Mouse (Mus musculus) heart, postnatal 4 days (tissue): Measurements from ENCODE around the gene Olfm2. TPM values are rescaled to one million over a fixed set of nuclear protein-coding genes. Genes with fewer than 3 reads are reported as not detected.
"Not testable (repeated sequence)": the region's sequence is repeated elsewhere in the genome, so short reads cannot be mapped to it uniquely, and the experiment has no call there.

Experiments
- DNase-seq: peaks from one replicate; pipeline ENCODE4 v3.0.0; 2021
- total RNA-seq, 2 experiments: library from RNA; stranded (reverse); gene quantifications; 2 replicates each; pipeline ENCODE4 v1.2.3; 2021

Gene Olfm2
- total RNA-seq, 2 experiments from 2014 or later = 0.36 to 0.43 TPM

GRCm38 (mm10) chr9:20652260-20652658, 93.9 kb downstream of the Olfm2 start:
- no peak for DNase-seq

GRCm38 (mm10) chr9:20651602-20652259, 94.4 kb downstream of the Olfm2 start, which contains the start of gene Pin1:
TSS of gene Pin1 (plus strand) at chr9:20652095.
- peak; percentile 98 for DNase-seq

DNA sequence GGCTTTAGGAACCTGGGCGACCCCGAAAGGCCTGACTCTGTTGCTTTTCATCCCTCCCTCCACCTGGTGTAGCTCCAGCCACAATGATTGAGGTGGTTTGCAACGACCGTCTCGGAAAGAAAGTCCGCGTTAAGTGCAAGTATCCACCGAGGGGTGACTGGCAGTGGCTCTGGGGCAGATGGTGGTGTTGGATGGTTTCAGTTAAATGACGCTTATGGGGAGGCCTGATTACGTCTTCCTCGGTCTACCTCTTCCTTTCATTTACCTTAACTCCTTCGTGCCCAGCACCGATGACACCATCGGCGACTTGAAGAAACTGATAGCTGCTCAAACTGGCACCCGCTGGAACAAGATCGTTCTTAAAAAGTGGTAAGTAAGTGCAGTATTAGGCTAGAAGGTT, 101.0 kb downstream of the Olfm2 start:
- no peak for DNase-seq

GRCm38 (mm10) chr9:20644360-20645081, 101.6 kb downstream of the Olfm2 start, which contains the start of gene Fbxl12:
TSS of gene Fbxl12 (minus strand) at chr9:20644767.
- peak; percentile 72 for DNase-seq

DNA sequence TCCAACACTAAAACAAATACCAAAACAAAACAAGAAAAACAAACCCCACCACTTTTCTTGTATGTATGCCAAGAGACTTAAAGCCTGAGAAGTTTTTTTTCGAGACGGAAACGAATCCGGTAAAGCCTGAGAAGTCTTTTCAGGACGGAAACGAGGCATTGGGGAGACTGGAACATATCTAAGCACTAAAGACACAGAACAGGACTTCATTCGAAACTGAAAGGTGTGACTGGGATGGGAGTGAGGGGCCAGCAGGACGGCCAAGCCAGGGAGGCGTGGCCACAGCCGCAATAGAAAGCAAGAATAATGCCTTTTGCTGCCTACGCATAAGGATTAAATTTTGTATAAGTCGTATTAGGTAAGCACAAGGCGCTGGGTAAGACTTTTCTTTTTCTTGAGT, 102.4 kb downstream of the Olfm2 start:
- DNase-seq = no peak

DNA sequence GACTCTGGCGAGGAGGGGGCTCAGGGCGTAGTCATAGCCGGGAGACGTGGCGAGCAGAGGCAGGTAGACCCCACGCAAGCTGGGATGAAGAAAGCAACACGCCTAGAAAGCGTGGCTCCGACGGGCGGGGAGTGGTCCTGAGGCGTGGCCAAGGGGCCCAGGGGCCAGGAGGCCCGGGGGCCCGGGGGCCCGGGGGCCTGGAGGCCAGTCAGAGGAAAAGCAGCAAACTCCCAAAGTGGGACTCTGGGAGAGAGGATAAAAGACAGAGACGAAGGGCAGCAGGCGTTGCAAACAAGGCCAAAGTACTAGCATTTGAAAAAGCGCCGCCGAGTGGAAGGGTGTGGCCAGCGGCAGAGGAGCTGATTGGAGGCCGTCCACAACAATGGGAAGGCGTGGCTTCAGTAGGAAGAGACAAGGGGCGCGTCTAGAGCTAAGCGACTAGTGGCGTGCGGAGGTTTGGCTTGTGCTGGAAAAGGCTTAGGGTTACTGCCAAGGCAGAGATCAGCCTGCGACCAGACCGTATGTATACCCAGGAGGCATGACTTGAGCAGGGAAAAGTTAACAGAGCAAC, 103.2 kb downstream of the Olfm2 start:
- DNase-seq = peak; percentile 92

DNA sequence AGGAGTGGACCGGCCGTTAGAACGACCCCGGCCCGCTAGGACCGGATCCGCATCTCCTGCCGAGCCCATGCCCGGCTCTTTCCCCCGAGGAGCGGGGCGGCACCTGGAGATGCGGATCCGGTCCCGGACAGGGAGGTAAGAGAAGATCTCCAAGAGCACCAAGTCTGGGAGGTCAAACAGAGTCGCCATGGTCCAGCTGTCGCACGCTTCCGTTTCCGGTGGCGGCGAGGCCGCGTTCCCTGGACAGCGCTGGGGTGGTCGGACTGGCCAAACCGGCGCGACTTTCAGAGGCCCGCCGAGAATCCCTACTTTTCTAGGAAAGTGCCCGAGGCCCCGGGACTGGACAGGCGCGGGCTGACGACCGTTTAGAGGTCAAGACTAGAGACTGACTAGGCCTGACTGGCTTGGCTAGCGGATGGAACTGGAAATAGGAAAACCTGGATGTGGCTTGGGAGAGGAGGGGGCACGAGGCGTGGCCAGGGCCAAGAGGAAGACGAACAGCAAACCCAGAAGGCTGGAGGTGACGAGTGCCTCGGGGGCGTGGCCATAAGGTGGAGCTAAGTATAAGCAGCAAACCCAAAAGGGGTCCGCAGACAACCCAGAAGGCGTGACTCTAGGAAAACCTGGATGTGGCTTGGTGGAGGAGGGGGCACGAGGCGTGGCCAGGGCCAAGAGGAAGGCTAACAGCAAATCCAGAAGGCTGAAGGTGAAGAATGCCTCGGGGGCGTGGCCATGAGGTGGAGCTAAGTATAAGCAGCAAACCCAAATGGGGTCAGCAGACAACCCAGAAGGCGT, 103.9 kb downstream of the Olfm2 start, which contains the start of gene Ubl5:
Gene Ubl5 (plus strand): TSS at position 778 of the 795 bp plus-strand sequence.
- peak; percentile 94 for DNase-seq

GRCm38 (mm10) chr9:20641501-20641900, 104.6 kb downstream of the Olfm2 start:
- peak; percentile 3 for DNase-seq

DNA sequence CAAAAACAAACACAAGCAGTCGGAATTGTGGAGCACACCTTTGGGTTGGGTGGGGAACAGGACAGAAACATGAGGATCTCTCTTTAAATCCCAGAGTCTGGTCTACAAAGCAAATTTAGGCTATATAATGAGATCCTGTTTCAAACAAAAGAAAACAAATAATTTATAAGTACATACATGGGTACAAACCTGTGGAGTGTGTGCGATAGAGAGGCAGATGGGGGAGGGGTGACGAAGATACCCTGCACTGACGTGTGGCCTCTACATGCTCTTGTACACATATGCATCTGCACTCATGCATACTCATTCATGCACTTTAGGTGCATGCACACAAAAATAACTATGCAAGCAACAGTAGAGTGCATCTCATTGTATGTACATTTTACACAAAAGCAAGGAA, 106.7 kb downstream of the Olfm2 start:
- DNase-seq = no peak

GRCm38 (mm10) chr9:20638552-20638951, 107.6 kb downstream of the Olfm2 start:
- peak; percentile 4 for DNase-seq

DNA sequence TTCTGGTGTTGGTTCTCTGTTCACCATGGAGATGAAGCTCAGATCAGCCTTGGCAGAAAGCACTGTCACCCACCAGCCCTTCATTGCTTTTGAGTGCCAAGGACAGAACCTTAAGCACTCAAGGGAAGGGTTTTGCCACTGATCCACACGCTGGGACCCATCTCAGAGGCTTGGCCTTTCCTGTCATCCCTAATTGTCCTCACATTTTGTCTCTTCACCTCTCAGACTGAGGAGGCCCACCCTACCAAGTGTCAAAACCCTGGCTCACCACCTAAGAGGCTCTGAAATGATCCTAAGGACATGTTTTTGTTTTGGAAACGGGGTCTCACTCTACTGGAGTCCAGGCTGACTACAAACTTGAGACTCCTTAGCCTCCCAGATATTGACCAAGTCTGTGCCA, 109.4 kb downstream of the Olfm2 start:
- DNase-seq = no peak

- DNase-seq = peak; percentile 5
These were observed 109.9 kb downstream of the Olfm2 start for GRCm38 (mm10) chr9:20636256-20636655.

- DNase-seq = not testable (repeated sequence)
These were observed 110.5 kb downstream of the Olfm2 start for GRCm38 (mm10) chr9:20635676-20636075.

DNA sequence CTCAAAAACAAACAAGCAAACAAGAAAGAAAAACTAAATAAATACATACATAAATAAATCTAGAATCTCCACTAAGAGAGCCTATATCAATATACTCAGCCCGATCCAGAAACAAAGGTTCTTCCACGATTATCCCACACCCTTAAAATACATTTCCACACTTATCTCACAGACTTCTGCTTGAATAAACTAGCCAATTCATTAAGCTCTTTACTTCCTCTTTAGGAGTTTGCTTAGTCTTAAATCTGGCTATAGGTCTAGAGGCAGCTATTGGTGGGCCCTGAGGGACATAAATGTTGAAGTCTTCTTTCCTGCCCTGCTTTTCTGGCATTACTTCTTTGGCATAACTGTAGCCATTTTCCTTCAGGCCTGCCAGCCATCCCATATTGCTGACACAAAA, 114.8 kb downstream of the Olfm2 start:
- no peak for DNase-seq

Other genes starting within 250 kb of the Olfm2 start
- gene Zfp266, start 224.9 kb downstream of the Olfm2 start, total RNA-seq = 10 to 100 TPM; 42.3 to 45.1 TPM
- 10 to 100 TPM in 1 of 2 experiments, 1 to 10 TPM in 1; 8.2 to 12.3 TPM for gene Zfp846, start 165.1 kb downstream of the Olfm2 start, total RNA-seq
- 100 to 1,000 TPM; 213 to 225 TPM for gene Ubl5, start 103.5 kb downstream of the Olfm2 start, total RNA-seq
- 10 to 100 TPM; 16.1 to 16.5 TPM for gene Fbxl12, start 101.6 kb downstream of the Olfm2 start, total RNA-seq
- gene Pin1, start 94.3 kb downstream of the Olfm2 start, total RNA-seq = 10 to 100 TPM; 20.5 to 22.1 TPM
- 10 to 100 TPM; 12.1 to 13.3 TPM for gene Col5a3, start 68.7 kb upstream of the Olfm2 start, total RNA-seq
- not detected for gene Rdh8, start 72.2 kb upstream of the Olfm2 start, total RNA-seq
- gene A230050P20Rik, start 122.3 kb upstream of the Olfm2 start, total RNA-seq = 1 to 10 TPM; 6.4 to 7.2 TPM
- gene Angptl6, start 133.4 kb upstream of the Olfm2 start, total RNA-seq = 1 to 10 TPM; 1.6 to 1.7 TPM
- gene Ppan, start 141.8 kb upstream of the Olfm2 start, total RNA-seq = 10 to 100 TPM; 18.4 to 19.6 TPM
- 100 to 1,000 TPM; 116 to 126 TPM for gene Eif3g, start 152.3 kb upstream of the Olfm2 start, total RNA-seq
- gene Dnmt1, start 213.5 kb upstream of the Olfm2 start, total RNA-seq = 10 to 100 TPM; 66.7 to 68.2 TPM
- gene S1pr2, start 230.4 kb upstream of the Olfm2 start, total RNA-seq = 10 to 100 TPM in 1 of 2 experiments, 1 to 10 TPM in 1; 8.4 to 11.1 TPM